Mouse (Mus musculus) lung, postnatal 0 days (tissue): ENCODE measurements at regions not wholly inside any gene's neighbourhood (a gene's known extent, or its start where the extent isn't known, plus 50 kb on each side); places are given as distances from the start of the nearest gene placed in this dataset.

Experiments used
- CTCF ChIP-seq: IDR thresholded peaks from 2 replicates; pipeline ENCODE4 v1.5.1; 2016; ENCODE audit warnings: antibody characterized with exemption, mild to moderate bottlenecking
- EP300 ChIP-seq: IDR thresholded peaks from 2 replicates; pipeline ENCODE4 v1.6.1; 2016; ENCODE audit warnings: antibody characterized with exemption, mild to moderate bottlenecking, control low read depth

DNA sequence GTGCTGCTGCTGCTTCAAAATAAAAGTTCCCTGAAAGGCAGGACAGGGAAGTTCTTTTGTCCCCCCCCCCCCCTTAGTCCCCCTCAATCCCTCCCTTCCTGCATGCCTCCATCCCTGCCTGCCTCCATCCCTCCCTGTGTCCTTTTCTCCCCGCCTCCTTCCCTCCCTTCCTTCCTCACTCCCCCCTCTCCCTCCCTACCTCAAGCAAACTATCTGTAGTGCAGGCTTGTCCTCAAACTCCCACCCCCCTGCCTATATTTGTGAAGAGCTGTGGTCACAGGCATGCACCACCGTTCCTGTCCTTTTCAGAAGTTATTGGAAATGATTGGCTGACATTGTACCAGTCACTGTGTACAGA lies 1127.1 kb upstream of the Gulo start:
- TF ChIP-seq CTCF (no peak), EP300 (no peak)
